Mouse (Mus musculus): ENCODE results near the gene Itga6. TPM values are rescaled to one million over a fixed set of nuclear protein-coding genes. Genes with fewer than 3 reads are reported as not detected.

Itga6 gene
- total and polyA plus RNA-seq, 2 experiments from 2014 or later, result 16.8 to 52.3 TPM

DNA sequence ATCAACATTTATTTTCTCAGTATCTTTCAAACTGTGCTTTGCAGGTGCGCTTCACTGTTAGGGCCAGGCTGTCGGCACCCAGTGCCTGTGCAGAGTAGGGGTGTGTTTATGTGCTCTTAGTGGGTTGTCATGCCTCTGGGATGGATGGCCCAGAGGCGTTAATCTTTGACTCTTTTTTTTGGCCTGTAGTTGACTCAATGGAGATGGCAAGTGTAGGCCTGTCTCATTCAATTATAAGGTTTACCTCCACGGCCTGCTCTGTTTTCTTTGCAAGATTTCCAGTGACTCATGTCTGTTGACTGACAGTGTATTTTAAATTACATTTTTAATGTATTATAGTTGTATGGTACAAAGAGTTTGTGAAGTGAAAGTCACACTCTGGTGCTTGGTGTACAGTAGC lies 56.7 kb downstream of the Itga6 start:
- H3K27ac ChIP-seq (ENCODE audit: low read depth, low read length), result no peak overlapping the region
- ATAC-seq, result no peak
- H3K27me3 ChIP-seq (ENCODE audit: insufficient read depth, low read length), result no peaks in the 10 kb centered on the region
- H3K9me3 ChIP-seq (ENCODE audit: low read length), result no peaks in the 10 kb centered on the region
- no peak overlapping the region for H3K4me3 ChIP-seq (ENCODE audit: low read depth, low read length)
- no peaks in the 10 kb centered on the region for H3K36me3 ChIP-seq (ENCODE audit: insufficient read depth)
- no peak overlapping the region for H3K9ac ChIP-seq
- no peak for DNase-seq
- no peak overlapping the region for H3K4me2 ChIP-seq (ENCODE audit: low read depth)
- no peak for TF ChIP-seq CTCF (IDR thresholded peaks at IDR 0.05; ENCODE audit: low read depth)
- 91% methylated on average over 4 of the region's 4 CpGs for WGBS
- no peaks in the 10 kb centered on the region for H3K4me1 ChIP-seq (ENCODE audit: insufficient read depth)

GRCm38 (mm10) chr2:71805120-71805519 lies 59.7 kb downstream of the Itga6 start:
- WGBS, result 90% methylated on average over 7 of the region's 7 CpGs
- no peaks in the 10 kb centered on the region for H3K27me3 ChIP-seq (ENCODE audit: insufficient read depth, low read length)
- H3K4me2 ChIP-seq (ENCODE audit: low read depth), result no peak overlapping the region
- no peaks in the 10 kb centered on the region for H3K4me1 ChIP-seq (ENCODE audit: insufficient read depth)
- H3K9me3 ChIP-seq (ENCODE audit: low read length), result no peaks in the 10 kb centered on the region
- H3K27ac ChIP-seq (ENCODE audit: low read depth, low read length), result no peak overlapping the region
- no peak overlapping the region for H3K4me3 ChIP-seq (ENCODE audit: low read depth, low read length)
- ATAC-seq, result no peak
- H3K9ac ChIP-seq, result no peak overlapping the region
- no peaks in the 10 kb centered on the region for H3K36me3 ChIP-seq (ENCODE audit: insufficient read depth)
- TF ChIP-seq CTCF (IDR thresholded peaks at IDR 0.05; ENCODE audit: low read depth), result no peak
- no peak for DNase-seq

DNA sequence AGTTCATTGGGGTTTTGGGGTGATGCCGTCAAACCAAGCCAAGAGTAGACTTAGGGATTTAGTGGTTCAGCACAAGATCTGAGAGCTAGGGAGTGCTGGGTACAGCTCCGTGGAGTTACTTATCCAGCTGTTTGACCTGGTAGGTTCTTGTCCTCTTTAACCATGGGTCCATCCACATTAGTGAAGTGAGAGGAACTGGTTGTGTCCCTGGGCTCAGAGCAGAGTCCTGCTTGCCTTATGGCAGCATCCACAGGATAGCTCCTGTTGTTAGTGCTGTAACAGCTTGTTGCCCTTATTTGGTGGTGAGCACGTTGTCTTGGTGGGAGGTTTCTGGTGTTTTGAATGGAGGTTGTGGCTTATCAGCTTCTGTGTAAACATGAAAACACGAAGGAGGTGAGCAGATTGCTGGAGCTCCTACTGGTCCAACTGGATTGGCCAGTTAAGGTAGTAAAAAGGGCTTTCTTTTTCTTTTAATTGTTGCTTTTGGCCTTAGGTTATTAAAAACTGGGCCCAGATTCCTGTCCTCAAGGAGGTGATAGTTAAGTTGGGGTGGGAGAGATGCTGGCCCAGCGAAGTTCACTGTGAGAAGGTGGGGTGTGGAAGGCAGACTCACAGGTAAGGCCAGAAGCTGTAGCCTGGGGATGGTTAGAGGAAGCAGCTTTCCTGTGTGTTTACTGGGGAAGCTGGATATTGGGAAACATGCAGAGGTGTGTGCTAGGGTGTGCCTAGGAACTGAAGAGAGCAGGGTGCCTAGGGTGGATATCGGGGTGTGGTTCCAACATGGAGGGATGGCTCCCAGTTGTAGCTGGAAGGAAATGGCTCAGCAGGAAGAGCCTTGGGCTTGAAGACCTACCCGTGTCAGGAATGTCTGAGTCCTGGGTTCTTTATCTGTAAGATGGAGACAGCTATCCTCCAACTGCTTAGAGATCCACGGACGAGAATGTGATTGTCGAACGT lies 60.5 kb downstream of the Itga6 start:
- Histone ChIP-seq H3K9ac (no peak overlapping the region), H3K4me1 (ENCODE audit: insufficient read depth) (no peaks in the 10 kb centered on the region), H3K36me3 (ENCODE audit: insufficient read depth) (no peaks in the 10 kb centered on the region), H3K27ac (ENCODE audit: low read depth, low read length) (no peak overlapping the region), H3K4me2 (ENCODE audit: low read depth) (no peak overlapping the region), H3K4me3 (ENCODE audit: low read depth, low read length) (no peak overlapping the region), H3K27me3 (ENCODE audit: insufficient read depth, low read length) (no peaks in the 10 kb centered on the region), H3K9me3 (ENCODE audit: low read length) (no peaks in the 10 kb centered on the region)
- ATAC-seq, result no peak
- no peak for DNase-seq
- no peak for TF ChIP-seq CTCF (IDR thresholded peaks at IDR 0.05; ENCODE audit: low read depth)
- WGBS, result 77% methylated on average over 11 of the region's 11 CpGs

- Histone ChIP-seq H3K4me1 (ENCODE audit: insufficient read depth) (no peaks in the 10 kb centered on the region), H3K27me3 (ENCODE audit: insufficient read depth, low read length) (no peaks in the 10 kb centered on the region), H3K4me3 (ENCODE audit: low read depth, low read length) (no peak overlapping the region), H3K36me3 (ENCODE audit: insufficient read depth) (no peaks in the 10 kb centered on the region), H3K9me3 (ENCODE audit: low read length) (no peaks in the 10 kb centered on the region), H3K27ac (ENCODE audit: low read depth, low read length) (no peak overlapping the region), H3K4me2 (ENCODE audit: low read depth) (no peak overlapping the region), H3K9ac (no peak overlapping the region)
- no peak for TF ChIP-seq CTCF (IDR thresholded peaks at IDR 0.05; ENCODE audit: low read depth)
- no peak for DNase-seq
- WGBS, result 90% methylated on average over 10 of the region's 10 CpGs
- ATAC-seq, result no peak
Measured at GRCm38 (mm10) chr2:71809289-71809860, 64.0 kb downstream of the Itga6 start.

DNA sequence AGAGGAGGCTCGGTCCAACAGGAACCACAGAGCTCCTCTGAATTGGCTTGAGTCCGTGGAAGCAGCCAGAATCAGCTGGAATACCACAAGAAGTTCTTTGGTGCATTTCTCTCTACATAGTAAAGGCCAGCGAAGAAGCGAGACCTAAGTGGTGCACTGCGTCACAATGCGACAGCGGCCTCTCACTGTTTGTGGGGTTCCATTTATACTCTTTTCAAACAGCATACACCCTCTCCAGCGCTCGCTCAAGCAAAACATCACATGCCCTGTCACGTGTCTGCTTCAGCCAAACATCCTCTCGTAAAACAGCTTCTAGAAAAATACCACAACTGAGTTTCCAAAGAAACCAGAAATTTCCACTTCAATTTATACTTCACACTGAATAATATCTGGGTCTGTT lies 64.6 kb downstream of the Itga6 start:
- no peak overlapping the region for H3K9ac ChIP-seq
- no peaks in the 10 kb centered on the region for H3K9me3 ChIP-seq (ENCODE audit: low read length)
- H3K36me3 ChIP-seq (ENCODE audit: insufficient read depth), result no peaks in the 10 kb centered on the region
- H3K27me3 ChIP-seq (ENCODE audit: insufficient read depth, low read length), result no peaks in the 10 kb centered on the region
- H3K4me1 ChIP-seq (ENCODE audit: insufficient read depth), result no peaks in the 10 kb centered on the region
- no peak overlapping the region for H3K4me3 ChIP-seq (ENCODE audit: low read depth, low read length)
- TF ChIP-seq CTCF (IDR thresholded peaks at IDR 0.05; ENCODE audit: low read depth), result no peak
- H3K27ac ChIP-seq (ENCODE audit: low read depth, low read length), result no peak overlapping the region
- H3K4me2 ChIP-seq (ENCODE audit: low read depth), result no peak overlapping the region
- 94% methylated on average over 11 of the region's 11 CpGs for WGBS
- DNase-seq (no peak), ATAC-seq (no peak)

DNA sequence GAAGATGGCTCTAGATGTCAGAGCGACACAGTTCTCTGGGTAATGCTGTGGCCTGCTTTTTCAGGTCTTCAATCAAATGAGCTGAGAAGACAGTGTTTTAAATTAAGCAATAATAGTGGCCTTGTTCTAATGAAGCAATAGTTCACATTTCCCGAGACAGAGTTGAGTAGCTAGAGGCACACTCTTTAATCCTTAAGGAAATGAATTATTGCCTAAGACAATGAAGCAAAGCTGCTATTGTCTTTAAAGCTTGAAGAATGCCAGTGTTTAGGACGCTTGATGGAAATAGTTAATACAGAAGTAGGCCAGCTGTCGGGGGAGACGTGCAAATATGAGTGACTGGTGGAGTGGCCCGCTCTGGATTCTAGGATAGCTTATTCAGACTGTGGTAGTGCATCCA lies 65.5 kb downstream of the Itga6 start:
- Histone ChIP-seq H3K4me2 (ENCODE audit: low read depth) (no peak overlapping the region), H3K27me3 (ENCODE audit: insufficient read depth, low read length) (no peaks in the 10 kb centered on the region), H3K4me1 (ENCODE audit: insufficient read depth) (no peaks in the 10 kb centered on the region), H3K9me3 (ENCODE audit: low read length) (no peaks in the 10 kb centered on the region), H3K4me3 (ENCODE audit: low read depth, low read length) (no peak overlapping the region), H3K27ac (ENCODE audit: low read depth, low read length) (no peak overlapping the region), H3K9ac (no peak overlapping the region), H3K36me3 (ENCODE audit: insufficient read depth) (no peaks in the 10 kb centered on the region)
- no peak for ATAC-seq
- no peak for TF ChIP-seq CTCF (IDR thresholded peaks at IDR 0.05; ENCODE audit: low read depth)
- no peak for DNase-seq
- WGBS, result 43% methylated on average over 6 of the region's 6 CpGs
